Mouse (Mus musculus) liver, embryonic 14.5 days (tissue): Measurements from ENCODE around the gene Ttc16. TPM values are rescaled to one million over a fixed set of nuclear protein-coding genes. Genes with fewer than 3 reads are reported as not detected.

ENCODE experiments used
- ATAC-seq: fragments of 200-750 bp; cut with Nextera tagmentation; 2 replicates; pipeline ENCODE4 v1.8.0; 2017; ENCODE audit warnings: moderate number of reproducible peaks, mild to moderate bottlenecking, moderate library complexity; ENCODE audit not compliant: insufficient read depth
- DNase-seq, 3 experiments: peaks; one replicate each; pipeline ENCODE4 v3.0.0-alpha.2; 2012 to 2013; ENCODE audit warnings: low read depth in 3 of 3, low spot score in 3 of 3
- H3K27ac ChIP-seq: fragments of 300-500 bp; sonication (generic); 2 replicates; pipeline ENCODE4 v1.5.1; 2014; ENCODE audit warnings: moderate library complexity, mild to moderate bottlenecking, control low read depth, inconsistent platforms
- H3K27me3 ChIP-seq: fragments of 300-500 bp; sonication (generic); 2 replicates; pipeline ENCODE4 v1.6.1; 2014; ENCODE audit warnings: mild to moderate bottlenecking, low read length, moderate library complexity; ENCODE audit not compliant: control insufficient read depth, insufficient read depth
- H3K36me3 ChIP-seq: fragments of 300-500 bp; sonication (generic); replicated peaks from 2 replicates; pipeline ENCODE4 v1.6.1; 2014; ENCODE audit warnings: low read depth; ENCODE audit not compliant: control insufficient read depth, insufficient read depth
- H3K4me1 ChIP-seq, 2 experiments: fragments of 200-500 bp in 1 of 2; fragments of 300-500 bp in 1 of 2; sonication (generic) in 1 of 2; replicated peaks; 2 replicates each; pipeline ENCODE4 v1.6.1; 2012 to 2014; ENCODE audit warnings: antibody characterized with exemption in 1 of 2, inconsistent platforms in 1 of 2, low read length in 1 of 2; ENCODE audit not compliant: control insufficient read depth in 2 of 2, insufficient read depth in 2 of 2
- H3K4me2 ChIP-seq: fragments of 300-500 bp; sonication (generic); 2 replicates; pipeline ENCODE4 v1.6.1; 2014; ENCODE audit warnings: low read depth, mild to moderate bottlenecking, control low read depth, moderate library complexity
- H3K4me3 ChIP-seq, 2 experiments: fragments of 200-500 bp in 1 of 2; fragments of 300-500 bp in 1 of 2; sonication (generic) in 1 of 2; 2 replicates each; pipeline ENCODE4 v1.5.1; 2012 to 2014; ENCODE audit warnings: low read depth in 2 of 2, low read length in 2 of 2, mild to moderate bottlenecking in 2 of 2, control low read depth in 1 of 2, inconsistent platforms in 1 of 2, moderate library complexity in 1 of 2; ENCODE audit not compliant: insufficient read depth in 1 of 2
- H3K9ac ChIP-seq: fragments of 300-500 bp; sonication (generic); replicated peaks from 2 replicates; pipeline ENCODE4 v1.6.1; 2014; ENCODE audit warnings: mild to moderate bottlenecking, control low read depth, moderate library complexity
- H3K9me3 ChIP-seq: fragments of 300-500 bp; sonication (generic); 2 replicates; pipeline ENCODE4 v1.6.1; 2016; ENCODE audit warnings: low read length, mixed read lengths; ENCODE audit not compliant: control insufficient read depth
- CTCF ChIP-seq: IDR thresholded peaks from 2 replicates; pipeline ENCODE4 v1.5.1; 2016; ENCODE audit warnings: antibody characterized with exemption, low read depth, control low read depth
- EP300 ChIP-seq: IDR thresholded peaks from 2 replicates; pipeline ENCODE4 v1.6.1; 2016; ENCODE audit warnings: antibody characterized with exemption, low read depth
- WGBS: fragments of 180-500 bp; shearing (Covaris S2); extraction: QIAGEN DNeasy Blood & Tissue Kit; methylation state at CpG from one replicate; pipeline ENCODE4 v1.1.7; 2014; ENCODE audit not compliant: insufficient replicate concordance; 5-methylcytosine and 5-hydroxymethylcytosine counted together
- polyA plus RNA-seq, 2 experiments: library from polyadenylated mRNA; depleted of rRNA in 1 of 2; stranded (reverse) in 1 of 2; unstranded in 1 of 2; fragments of >200 nt; fragmentation: Nextera tagmentation in 1 of 2; extraction: Ambion mirVana in 1 of 2; gene quantifications; 2 replicates each; pipeline versions ENCODE4 v1.2.1 to v1.2.3; 2012 to 2014

The Ttc16 gene
- polyA plus RNA-seq, 2 experiments: 0.09 to 0.22 TPM

GRCm38 (mm10) chr2:32727435-32727834 is 48.0 kb downstream of the Ttc16 start:
- WGBS: 6% methylated on average over 16 of the region's 16 CpGs
- peak; percentile 88 for ATAC-seq
- H3K9ac ChIP-seq: no peak overlapping the region

GRCm38 (mm10) chr2:32724832-32725790 is 50.3 kb downstream of the Ttc16 start:
- TF ChIP-seq CTCF: no peak
- TF ChIP-seq EP300: no peak

More at GRCm38 (mm10) chr2:32727435-32727834, 48.0 kb downstream of the Ttc16 start:
- Histone ChIP-seq H3K9me3 (no peaks in the 10 kb centered on the region), H3K4me2 (peak overlapping the region; percentile 54), H3K4me3 (peak overlapping the region; percentile 29 to 39; a peak in 3 of 4 replicates), H3K4me1 (peaks cover 0 to 4% of the 10 kb centered on the region in 2 experiments; a peak in 1 of 4 replicates), H3K36me3 (no peaks in the 10 kb centered on the region), H3K27ac (no peak overlapping the region), H3K27me3 (no peaks in the 10 kb centered on the region)
- TF ChIP-seq CTCF (no peak), EP300 (no peak)
- peak; percentile 69 to 77 (median 73) for DNase-seq

GRCm38 (mm10) chr2:32724149-32724548 is 51.3 kb downstream of the Ttc16 start:
- no peak overlapping the region for H3K27ac ChIP-seq
- H3K9me3 ChIP-seq: no peaks in the 10 kb centered on the region
- H3K4me3 ChIP-seq: no peak overlapping the region
- H3K4me2 ChIP-seq: no peak overlapping the region
- ATAC-seq: no peak
- peaks cover 0 to 8% of the 10 kb centered on the region in 2 experiments; a peak in 3 of 4 replicates for H3K4me1 ChIP-seq
- TF ChIP-seq CTCF (no peak), EP300 (no peak)
- no peaks in the 10 kb centered on the region for H3K27me3 ChIP-seq
- WGBS: 65% methylated on average over 4 of the region's 4 CpGs
- no peaks in the 10 kb centered on the region for H3K36me3 ChIP-seq
- DNase-seq: no peak
- no peak overlapping the region for H3K9ac ChIP-seq

More at GRCm38 (mm10) chr2:32724832-32725790, 50.3 kb downstream of the Ttc16 start:
- no peak for DNase-seq
- H3K4me1 ChIP-seq: peaks cover 0 to 8% of the 10 kb centered on the region in 2 experiments; a peak in 3 of 4 replicates
- H3K27ac ChIP-seq: no peak overlapping the region
- H3K4me2 ChIP-seq: no peak overlapping the region
- H3K9ac ChIP-seq: no peak overlapping the region
- H3K4me3 ChIP-seq: no peak overlapping the region
- 72% methylated on average over 16 of the region's 16 CpGs for WGBS
- no peak for ATAC-seq
- no peaks in the 10 kb centered on the region for H3K36me3 ChIP-seq
- H3K27me3 ChIP-seq: no peaks in the 10 kb centered on the region
- H3K9me3 ChIP-seq: no peaks in the 10 kb centered on the region

- H3K36me3 ChIP-seq: no peaks in the 10 kb centered on the region
- DNase-seq (no peak), ATAC-seq (no peak)
- no peaks in the 10 kb centered on the region for H3K9me3 ChIP-seq
- H3K4me3 ChIP-seq: no peak overlapping the region
- 44% methylated on average over 3 of the region's 3 CpGs for WGBS
- no peak overlapping the region for H3K27ac ChIP-seq
- H3K9ac ChIP-seq: no peak overlapping the region
- H3K4me2 ChIP-seq: no peak overlapping the region
- TF ChIP-seq EP300: no peak
- no peak for TF ChIP-seq CTCF
- peaks cover 0 to 8% of the 10 kb centered on the region in 2 experiments; a peak in 3 of 4 replicates for H3K4me1 ChIP-seq
- no peaks in the 10 kb centered on the region for H3K27me3 ChIP-seq
These were observed 52.9 kb downstream of the Ttc16 start for GRCm38 (mm10) chr2:32722581-32722980.

DNA sequence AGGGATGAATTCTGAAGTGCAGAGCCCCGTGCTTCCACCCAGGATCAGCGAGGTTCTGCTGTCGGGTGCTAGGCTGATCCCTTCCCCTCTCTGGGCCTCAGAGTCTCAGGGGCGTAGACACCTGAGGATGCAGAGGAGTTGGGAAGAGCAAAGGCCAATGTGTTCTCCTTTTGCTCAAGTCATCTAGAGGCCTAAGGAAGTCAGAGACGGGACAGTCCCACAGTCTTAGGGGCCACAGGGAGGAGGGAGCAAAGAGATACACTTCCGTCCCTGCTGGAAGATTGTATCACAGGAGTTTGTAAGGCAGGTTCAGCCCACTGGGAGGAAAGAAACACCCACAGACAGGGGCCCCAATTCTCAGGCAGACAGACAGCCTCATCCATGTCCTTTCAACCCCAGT is 53.4 kb downstream of the Ttc16 start:
- 14% methylated on average over 6 of the region's 6 CpGs for WGBS
- Histone ChIP-seq H3K9me3 (no peaks in the 10 kb centered on the region), H3K27ac (no peak overlapping the region), H3K4me2 (peak overlapping the region; percentile 31), H3K27me3 (no peaks in the 10 kb centered on the region), H3K36me3 (no peaks in the 10 kb centered on the region), H3K9ac (no peak overlapping the region), H3K4me3 (peak overlapping the region; percentile 1 to 36), H3K4me1 (peaks cover 0 to 8% of the 10 kb centered on the region in 2 experiments; a peak in 3 of 4 replicates)
- no peak for ATAC-seq
- DNase-seq: no peak
- TF ChIP-seq CTCF: no peak
- TF ChIP-seq EP300: no peak
